Mouse (Mus musculus): Measurements from ENCODE around the gene Gzmm.

The Gzmm gene

DNA sequence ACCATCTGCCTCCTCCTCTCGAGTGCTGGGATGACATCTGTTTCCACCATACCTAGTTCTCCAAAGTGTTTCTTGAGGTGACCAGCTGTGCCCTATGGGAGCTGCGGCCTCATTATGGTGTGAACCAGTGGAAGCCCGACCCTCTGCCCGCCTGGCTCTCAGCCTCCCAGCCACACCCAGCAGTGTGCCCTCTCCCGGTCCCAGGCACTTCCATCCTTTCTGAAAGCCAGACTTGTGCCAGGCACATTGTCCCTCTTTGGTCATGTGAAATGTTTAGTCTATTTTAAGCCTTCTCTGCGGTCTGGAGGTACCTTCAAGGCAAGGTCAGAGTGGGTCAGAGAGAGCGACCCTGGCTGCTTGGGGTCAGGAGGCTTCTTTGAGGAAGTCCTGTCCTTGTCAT, 34.9 kb downstream of the Gzmm start:
- in situ Hi-C loops (cut with MboI; ENCODE audit: low sequenced_read_pairs), result no loop called here

DNA sequence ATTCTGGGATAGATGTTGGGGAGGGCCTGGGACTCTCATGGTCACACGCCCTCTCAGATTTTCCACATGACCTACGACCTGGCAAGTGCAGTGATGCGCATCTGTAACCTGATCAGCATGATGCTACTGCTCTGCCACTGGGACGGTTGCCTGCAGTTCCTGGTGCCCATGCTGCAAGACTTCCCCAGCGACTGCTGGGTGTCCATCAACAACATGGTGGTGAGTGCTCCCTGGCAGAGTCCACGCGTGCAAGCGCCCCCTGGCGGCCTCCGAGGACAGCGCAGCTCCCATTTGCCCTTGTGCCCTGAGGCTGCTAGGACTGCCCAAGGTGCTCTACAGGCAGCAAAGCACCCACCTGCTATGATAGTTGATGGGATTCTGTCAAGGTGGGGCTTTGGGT, 37.3 kb downstream of the Gzmm start:
- in situ Hi-C loops (cut with MboI; ENCODE audit: low sequenced_read_pairs), result no loop called here

DNA sequence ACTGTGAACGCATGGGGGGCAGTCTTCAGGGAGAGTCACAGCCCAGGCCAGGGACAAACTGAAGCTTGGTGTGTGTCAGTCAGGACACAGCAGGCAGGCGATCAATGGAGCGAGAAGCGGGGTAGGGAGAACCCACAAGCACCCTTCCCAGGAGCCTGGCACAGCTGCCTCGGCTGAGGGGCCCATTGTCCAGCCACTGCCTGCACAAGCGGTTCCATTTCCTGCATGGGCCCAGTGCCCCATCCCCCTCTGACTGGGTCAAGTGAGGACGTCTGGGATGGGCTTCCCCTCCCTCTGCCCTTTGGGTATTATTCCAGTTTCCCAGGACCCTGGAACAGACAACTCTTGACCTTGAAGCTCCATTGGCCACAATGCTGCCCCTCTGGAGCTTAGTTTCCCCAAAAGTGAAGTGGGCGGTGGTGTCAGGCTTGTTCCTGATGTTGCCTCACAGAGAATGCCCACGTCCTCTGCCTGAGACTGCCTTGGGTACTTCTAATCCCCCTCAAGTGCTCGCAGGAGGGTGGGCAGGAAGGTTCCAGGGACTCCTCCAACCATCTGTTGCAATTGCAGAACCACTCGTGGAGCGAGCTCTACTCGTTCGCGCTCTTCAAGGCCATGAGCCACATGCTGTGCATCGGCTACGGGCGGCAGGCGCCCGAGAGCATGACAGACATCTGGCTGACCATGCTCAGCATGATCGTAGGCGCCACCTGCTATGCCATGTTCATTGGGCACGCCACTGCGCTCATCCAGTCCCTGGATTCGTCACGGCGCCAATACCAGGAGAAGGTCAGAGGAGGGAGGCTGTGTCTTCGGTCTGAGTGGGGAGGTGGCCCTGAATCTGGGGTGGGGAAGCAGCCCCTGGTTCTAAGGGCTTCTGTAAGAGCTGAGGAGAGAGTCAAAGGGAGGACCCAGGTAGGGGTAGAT, 39.8 kb downstream of the Gzmm start:
- in situ Hi-C loops (cut with MboI; ENCODE audit: low sequenced_read_pairs), result no loop called here

DNA sequence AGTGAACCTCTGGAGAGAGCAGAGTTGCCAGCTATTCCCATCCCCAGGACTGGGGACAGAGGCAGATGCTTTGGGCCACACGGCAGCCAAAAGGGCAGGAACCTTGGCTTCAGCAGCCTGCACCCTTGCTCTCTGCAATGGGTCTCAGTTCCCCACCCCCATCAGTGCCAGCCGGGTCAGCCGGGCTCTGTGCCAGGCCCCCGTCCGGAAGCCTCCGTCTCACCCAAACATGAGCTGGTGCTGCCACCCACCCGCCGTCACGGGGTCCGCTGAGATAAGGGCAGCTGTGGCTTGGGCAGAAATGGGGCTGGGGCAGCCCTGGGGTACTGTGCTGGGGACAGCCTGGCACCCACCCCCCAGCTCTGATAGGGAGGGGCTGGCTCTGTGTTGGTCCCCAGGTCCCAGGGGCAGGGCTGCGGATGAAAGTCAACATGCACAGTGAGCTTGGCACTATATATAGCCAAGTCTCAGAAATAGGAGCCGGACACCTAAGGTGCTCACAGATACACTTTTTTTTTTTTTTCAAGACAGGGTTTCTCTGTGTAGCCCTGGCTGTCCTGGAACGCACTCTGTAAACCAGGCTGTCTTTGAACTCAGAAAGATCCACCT, 40.6 kb downstream of the Gzmm start:
- in situ Hi-C loops (cut with MboI; ENCODE audit: low sequenced_read_pairs), result no loop called here

DNA sequence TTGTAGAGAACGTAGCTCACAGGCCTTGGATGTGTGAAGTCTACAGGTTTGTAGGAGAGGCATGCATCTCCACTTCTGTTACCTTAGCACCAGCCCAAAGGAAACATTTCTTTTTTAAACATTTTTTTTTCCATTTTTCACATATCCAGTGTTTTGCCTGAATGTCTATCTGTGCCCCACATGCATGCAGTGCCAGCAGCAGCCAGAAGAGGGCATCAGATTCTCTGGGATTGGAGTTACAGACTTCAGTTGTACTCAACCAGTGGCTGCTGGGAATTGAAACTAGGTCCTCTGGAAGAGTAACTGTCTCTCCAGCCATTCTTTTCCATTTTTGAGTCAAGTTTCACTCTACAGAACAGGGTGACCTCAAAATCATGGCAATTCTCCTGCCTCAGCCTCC, 43.7 kb downstream of the Gzmm start:
- in situ Hi-C loops (cut with MboI; ENCODE audit: low sequenced_read_pairs), result no loop called here

DNA sequence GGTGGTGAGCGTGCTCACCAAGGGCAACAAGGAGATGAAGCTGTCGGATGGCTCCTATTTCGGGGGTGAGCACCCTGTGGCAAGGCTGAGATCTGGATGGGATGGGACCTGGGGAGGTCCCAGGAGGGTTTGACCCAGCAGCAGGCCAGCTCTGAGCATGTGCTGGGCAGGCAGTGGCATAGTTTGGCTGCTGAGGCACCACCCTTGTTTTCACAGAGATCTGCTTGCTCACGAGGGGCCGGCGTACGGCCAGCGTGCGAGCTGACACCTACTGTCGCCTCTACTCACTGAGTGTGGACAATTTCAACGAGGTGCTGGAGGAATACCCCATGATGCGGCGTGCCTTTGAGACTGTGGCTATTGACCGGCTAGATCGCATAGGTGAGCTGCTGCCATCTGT, 45.0 kb downstream of the Gzmm start:
- in situ Hi-C loops (cut with MboI; ENCODE audit: low sequenced_read_pairs), result no loop called here

DNA sequence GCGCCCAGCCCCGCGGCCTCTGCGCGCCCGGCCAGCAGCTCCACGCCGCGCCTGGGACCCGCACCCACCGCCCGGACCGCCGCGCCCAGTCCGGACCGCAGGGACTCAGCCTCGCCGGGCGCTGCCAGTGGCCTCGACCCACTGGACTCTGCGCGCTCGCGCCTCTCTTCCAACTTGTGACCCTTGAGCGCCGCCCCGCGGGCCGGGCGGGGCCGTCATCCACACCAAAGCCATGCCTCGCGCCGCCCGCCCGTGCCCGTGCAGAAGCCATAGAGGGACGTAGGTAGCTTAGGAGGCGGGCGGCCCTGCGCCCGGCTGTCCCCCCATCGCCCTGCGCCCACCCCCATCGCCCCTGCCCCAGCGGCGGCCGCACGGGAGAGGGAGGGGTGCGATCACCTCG, 46.5 kb downstream of the Gzmm start:
- in situ Hi-C loops (cut with MboI; ENCODE audit: low sequenced_read_pairs), result no loop called here

DNA sequence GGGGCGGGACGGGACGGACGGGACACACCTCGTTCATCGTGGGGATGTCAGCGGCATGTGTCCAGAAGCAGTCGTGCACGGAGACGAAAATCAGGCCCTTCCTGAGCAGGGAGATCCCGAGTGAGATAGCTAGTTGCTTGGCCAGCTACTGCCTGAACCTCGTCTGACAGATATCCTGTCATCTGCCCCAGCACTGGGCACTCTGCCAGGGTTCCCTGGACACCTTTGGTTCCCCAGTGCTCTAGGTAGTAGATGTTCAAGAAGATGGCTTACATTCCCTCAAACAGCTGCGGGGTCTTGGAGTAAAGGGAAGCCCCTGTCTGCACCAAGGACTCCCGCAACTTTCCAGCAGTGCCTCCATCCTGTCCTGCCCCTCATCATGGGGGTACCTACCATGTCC, 47.9 kb downstream of the Gzmm start:
- in situ Hi-C loops (cut with MboI; ENCODE audit: low sequenced_read_pairs), result no loop called here

DNA sequence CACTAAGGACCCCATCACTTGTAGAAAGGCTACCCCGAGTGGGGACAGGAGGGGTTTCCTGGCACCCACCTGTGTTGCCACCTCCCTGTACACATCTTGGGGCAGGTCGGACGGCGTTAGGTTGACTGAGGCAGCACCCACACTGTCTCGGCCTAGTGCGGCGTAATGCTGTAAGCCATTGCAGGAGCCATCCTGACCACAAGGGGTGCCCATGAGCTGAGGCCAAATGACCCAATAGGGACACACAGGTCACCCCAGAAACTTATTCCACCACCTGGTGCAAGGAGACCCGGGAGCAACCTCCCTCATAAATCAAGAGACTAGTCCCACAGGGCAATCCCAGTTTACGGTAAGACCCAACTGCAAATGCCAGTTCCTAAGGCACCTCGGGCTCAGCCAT, 49.4 kb downstream of the Gzmm start:
- in situ Hi-C loops (cut with MboI; ENCODE audit: low sequenced_read_pairs), result no loop called here

DNA sequence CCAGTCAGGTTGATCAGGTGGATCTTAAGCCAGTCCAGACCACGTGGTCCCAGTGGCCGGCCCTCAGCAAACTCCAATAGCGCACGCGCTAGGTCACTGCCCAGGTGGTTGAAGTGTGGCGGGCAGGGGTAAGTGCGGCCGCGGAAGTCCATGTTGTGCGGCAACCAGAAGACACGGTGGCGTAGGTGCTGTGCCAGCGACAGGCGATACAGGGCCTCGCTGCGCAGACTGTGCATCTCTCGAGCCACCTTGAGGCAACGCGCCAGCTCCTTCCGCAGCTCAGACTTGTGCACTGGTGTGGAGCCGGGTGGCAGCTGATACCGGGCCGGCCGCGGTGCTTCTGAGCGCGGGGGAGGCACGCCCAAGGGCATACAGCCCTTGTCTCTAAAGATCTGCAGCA, 50.4 kb downstream of the Gzmm start:
- in situ Hi-C loops (cut with MboI; ENCODE audit: low sequenced_read_pairs), result no loop called here

DNA sequence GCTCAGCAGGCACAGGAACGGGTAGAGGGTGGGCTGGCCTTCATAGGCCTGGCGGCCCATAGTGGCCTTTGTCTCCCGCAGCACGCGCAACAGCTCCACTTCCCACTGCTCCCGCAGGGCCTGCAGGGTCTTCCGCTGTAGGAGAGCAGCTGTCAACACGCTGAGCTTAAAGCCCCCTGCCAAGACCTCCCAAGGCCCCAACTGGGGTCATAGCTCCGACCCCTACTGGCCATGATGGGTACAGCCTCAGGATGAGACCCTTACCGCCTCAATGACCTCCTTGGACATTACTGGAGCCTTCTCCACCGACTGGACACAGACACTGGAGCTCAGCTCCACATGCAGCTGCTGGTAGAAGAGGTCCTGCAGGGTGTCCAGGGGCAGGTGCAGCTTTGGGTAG, 52.0 kb downstream of the Gzmm start:
- in situ Hi-C loops (cut with MboI; ENCODE audit: low sequenced_read_pairs), result no loop called here

DNA sequence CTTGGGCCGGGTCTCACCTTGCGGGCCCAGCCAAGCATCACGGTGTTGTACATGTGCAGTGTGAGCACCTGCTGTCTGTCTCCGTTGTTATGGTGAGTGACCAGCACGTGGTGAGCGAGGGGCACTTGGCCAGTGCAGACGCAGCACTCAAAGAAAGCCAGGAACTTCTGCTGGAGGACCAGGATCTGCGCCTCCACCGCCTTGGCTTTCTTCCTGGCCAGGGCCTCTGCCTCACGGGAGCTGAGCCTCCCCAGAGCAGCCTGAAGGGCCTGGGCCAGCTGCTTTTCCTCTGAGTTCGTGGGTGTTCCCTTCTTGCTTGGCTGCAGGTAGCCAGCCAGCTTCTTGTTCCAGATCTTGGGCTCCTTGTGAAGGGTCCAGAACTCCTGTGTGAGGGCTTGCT, 54.3 kb downstream of the Gzmm start:
- in situ Hi-C loops (cut with MboI; ENCODE audit: low sequenced_read_pairs), result no loop called here

DNA sequence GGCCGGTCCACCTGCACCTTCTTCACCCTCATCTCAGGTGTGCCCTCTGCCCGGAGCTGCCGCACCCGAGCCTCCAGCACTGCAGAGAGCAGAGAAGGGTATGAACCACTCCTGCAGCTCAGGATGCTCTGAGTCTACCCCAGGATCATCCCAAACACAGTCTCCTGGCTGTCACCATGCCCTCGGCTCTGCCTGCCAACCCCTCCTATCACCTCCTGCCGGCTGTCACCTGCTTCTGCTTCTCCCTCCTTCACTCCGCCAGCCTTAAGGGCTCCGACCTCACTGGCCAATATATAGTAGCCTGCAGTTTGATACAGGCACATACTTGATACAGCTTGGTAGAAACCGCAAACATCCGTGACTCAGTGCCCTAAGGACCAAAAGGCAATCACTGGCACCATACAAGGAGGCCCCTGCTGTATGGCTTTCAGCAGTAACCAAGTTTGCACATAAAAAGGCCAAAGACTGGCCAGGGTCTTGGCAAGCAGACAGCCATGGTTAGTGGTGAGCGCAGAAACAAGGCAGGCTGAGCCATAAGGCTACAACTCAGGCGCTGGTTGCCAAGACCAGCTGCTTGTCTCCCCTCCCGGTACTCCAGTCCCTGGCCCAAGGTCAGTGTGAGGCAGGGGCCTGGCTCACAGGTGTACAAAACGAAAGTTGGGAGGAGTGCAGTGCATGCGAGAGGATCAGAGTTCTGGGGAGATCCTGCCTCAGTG, 55.0 kb downstream of the Gzmm start:
- in situ Hi-C loops (cut with MboI; ENCODE audit: low sequenced_read_pairs), result no loop called here
